Mouse (Mus musculus) CH12.LX (cell line): ENCODE data around the gene Mob1a.

ENCODE experiments used
- BHLHE40 ChIP-seq: IDR thresholded peaks from 2 replicates; pipeline ENCODE4 v1.6.1; 2011; ENCODE audit warnings: mild to moderate bottlenecking, low read depth, low read length, improper control_type of control experiment
- CTCF ChIP-seq, 2 experiments: IDR thresholded peaks in 1 of 2; conservative IDR thresholded peaks in 1 of 2; 2 replicates each; pipeline ENCODE4 v1.5.1; 2011 to 2012; ENCODE audit warnings: low read depth in 2 of 2, low read length in 2 of 2, improper control_type of control experiment in 1 of 2, inconsistent platforms in 1 of 2, mild to moderate bottlenecking in 1 of 2, moderate library complexity in 1 of 2
- ELF1 ChIP-seq: IDR thresholded peaks from 2 replicates; pipeline ENCODE4 v1.6.1; 2014; ENCODE audit warnings: low read depth, mild to moderate bottlenecking, inconsistent platforms, low read length, improper control_type of control experiment
- EP300 ChIP-seq: IDR thresholded peaks from 2 replicates; pipeline ENCODE4 v1.6.1; 2011; ENCODE audit warnings: low read length, improper control_type of control experiment
- GABPA ChIP-seq: IDR thresholded peaks from 2 replicates; pipeline ENCODE4 v1.6.1; 2012; ENCODE audit warnings: low read depth, low read length, improper control_type of control experiment, inconsistent platforms; ENCODE audit not compliant: insufficient replicate concordance
- KAT2A ChIP-seq: IDR thresholded peaks from 2 replicates; pipeline ENCODE4 v1.6.1; 2012; ENCODE audit warnings: low read length, improper control_type of control experiment, inconsistent platforms; ENCODE audit not compliant: insufficient replicate concordance
- MAFK ChIP-seq: IDR thresholded peaks from 2 replicates; pipeline ENCODE4 v1.6.1; 2011; ENCODE audit warnings: low read length, improper control_type of control experiment; ENCODE audit not compliant: insufficient replicate concordance
- PAX5 ChIP-seq: IDR thresholded peaks from 2 replicates; pipeline ENCODE4 v1.6.1; 2012; ENCODE audit warnings: low read length, inconsistent platforms, mixed read lengths
- POLR2A ChIP-seq: IDR thresholded peaks from 2 replicates; pipeline ENCODE4 v1.6.1; 2011; ENCODE audit warnings: low read depth, mild to moderate bottlenecking, improper control_type of control experiment, low read length
- SIN3A ChIP-seq: IDR thresholded peaks from 2 replicates; pipeline ENCODE4 v1.6.1; 2012; ENCODE audit warnings: low read length, improper control_type of control experiment, inconsistent platforms
- ZNF384 ChIP-seq: IDR thresholded peaks from 2 replicates; pipeline ENCODE4 v1.6.1; 2012; ENCODE audit warnings: low read depth, low read length, improper control_type of control experiment, inconsistent platforms

- TF ChIP-seq ELF1 (no peak), CTCF (conservative IDR thresholded peaks at IDR 0.05 in 1 of 2, IDR thresholded peaks at IDR 0.05 in 1 of 2; ENCODE audit: low read depth in 2 of 2, low read length in 2 of 2) (no peak), MAFK (no peak), ZNF384 (no peak), KAT2A (no peak), BHLHE40 (no peak), GABPA (no peak), POLR2A (no peak), PAX5 (no peak), SIN3A (no peak), EP300 (no peak)
These were observed 23.6 kb upstream of the Mob1a start for GRCm38 (mm10) chr6:83302264-83302663.
